Mouse (Mus musculus): ENCODE data around the gene Lrrfip1.

DNA sequence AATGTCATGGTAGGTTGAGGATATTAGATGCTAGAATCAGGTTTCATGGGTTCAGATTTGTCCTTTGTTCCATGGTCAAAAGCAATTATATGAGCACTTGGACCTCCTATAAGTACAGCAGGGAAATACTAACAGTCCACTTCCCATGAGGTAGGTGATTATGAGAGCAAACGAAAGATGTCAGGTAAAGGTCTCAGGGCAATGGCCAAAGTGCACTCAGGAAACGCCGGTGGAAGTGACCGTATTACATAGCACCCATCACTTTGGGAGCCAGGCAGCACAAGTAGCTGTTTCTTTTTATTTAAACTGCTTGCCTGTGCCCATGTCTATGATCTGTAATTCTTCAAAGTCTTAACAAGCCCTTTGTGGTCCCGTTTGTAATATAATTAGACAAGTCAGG, 7.5 kb downstream of the Lrrfip1 start:
- TF ChIP-seq CTCF (IDR thresholded peaks at IDR 0.05; ENCODE audit: control insufficient read depth, insufficient read depth, insufficient replicate concordance, low read depth, low read length) (no peak), POLR2A (IDR thresholded peaks at IDR 0.05; ENCODE audit: control insufficient read depth, low read depth, low read length) (no peak)
